Mouse (Mus musculus): Measurements from ENCODE around the gene Vmn1r215. TPM values are rescaled to one million over a fixed set of nuclear protein-coding genes. Genes with fewer than 3 reads are reported as not detected.
"Not testable (repeated sequence)": the region's sequence is repeated elsewhere in the genome, so short reads cannot be mapped to it uniquely, and the experiment has no call there.

The Vmn1r215 gene
- polyA plus RNA-seq (2015; fragmentation: Nextera tagmentation; extraction: Ambion mirVana), result not detected in 2 replicates

DNA sequence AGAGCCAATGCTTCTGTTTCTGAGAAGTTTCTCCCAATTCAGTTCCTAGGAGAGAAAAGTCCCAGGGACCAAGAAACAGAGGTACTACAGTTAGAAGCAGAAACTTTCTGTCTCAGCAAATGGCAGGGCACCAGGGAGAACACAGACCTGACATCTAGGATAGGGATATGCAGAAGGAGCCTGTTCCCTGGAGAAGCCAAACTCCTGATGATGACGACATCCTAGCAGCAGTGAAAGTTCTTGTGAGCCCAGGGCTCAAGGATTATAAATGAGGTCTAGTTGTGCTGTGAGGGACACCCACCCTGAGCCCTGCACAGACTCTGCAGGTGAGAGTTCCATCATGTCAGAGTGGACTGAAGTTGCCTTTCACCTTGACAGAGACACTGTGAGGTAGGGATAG, at the start of gene Vmn1r215:
Vmn1r215 (plus strand) TSS at position 301 of the 400 bp plus-strand sequence.
- no peaks in the 10 kb centered on the region for H3K4me1 ChIP-seq (replicated peaks)
- no peak for ATAC-seq (ENCODE audit: low FRiP score, low read depth)

DNA sequence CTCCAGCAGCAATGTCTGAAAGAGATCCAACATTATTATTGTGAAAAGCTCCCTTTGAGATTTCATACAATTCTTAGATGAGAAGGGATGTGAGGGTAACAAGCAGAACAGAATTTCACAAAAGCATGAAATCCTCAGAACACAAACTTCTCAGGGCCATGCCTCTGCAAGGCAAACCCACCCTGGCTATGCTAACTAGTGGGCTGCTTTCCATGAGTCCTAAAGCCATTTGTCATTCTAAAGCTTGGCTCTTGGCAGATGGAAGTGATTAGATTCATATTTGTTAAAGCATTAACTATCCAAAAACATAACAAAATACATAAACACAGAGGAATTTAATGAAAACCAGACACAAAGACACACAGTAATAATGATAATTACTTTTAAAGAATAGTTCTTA, 49.7 kb upstream of the Vmn1r215 start:
- ATAC-seq (ENCODE audit: low FRiP score, low read depth), result no peak
- no peak overlapping the region for H3K27ac ChIP-seq (replicated peaks)
- no peaks in the 10 kb centered on the region for H3K27me3 ChIP-seq
- H3K4me2 ChIP-seq, result no peak overlapping the region
- H3K36me3 ChIP-seq, result no peaks in the 10 kb centered on the region
- H3K4me1 ChIP-seq (replicated peaks), result no peaks in the 10 kb centered on the region
- H3K9ac ChIP-seq, result no peak overlapping the region
- no peaks in the 10 kb centered on the region for H3K9me3 ChIP-seq
- no peak overlapping the region for H3K4me3 ChIP-seq

More for the DNA sequence above, at the start of gene Vmn1r215:
- Histone ChIP-seq H3K9me3 (no peaks in the 10 kb centered on the region), H3K9ac (no peak within 1 kb of the TSS), H3K4me3 (no peak within 1 kb of the TSS), H3K4me2 (no peak within 1 kb of the TSS), H3K36me3 (no peaks in the 10 kb centered on the region), H3K27me3 (no peaks in the 10 kb centered on the region), H3K27ac (replicated peaks) (no peak within 1 kb of the TSS)
- WGBS, result 81% methylated on average over 1 of the region's 1 CpGs

DNA sequence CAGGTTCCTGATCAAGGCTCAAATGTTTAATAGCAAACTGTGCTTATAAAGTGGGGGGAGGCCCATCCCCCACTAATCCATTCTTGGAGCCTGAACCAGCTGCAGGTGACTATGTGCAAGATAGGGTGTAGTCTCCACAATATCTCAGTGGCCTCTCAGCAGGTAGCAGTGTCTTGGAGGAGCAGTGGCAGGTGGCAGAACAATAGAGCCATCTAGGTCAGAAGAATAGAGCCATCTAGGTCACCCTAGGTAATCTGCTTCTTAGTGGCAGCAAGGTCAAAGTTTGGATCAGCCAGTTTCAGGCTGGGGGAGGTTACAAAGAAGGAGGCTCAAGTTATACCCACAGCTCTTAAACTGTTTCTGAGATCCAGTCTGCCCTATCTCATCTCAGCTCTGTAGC, 43.0 kb upstream of the Vmn1r215 start:
- Histone ChIP-seq H3K9me3 (no peaks in the 10 kb centered on the region), H3K27ac (replicated peaks) (no peak overlapping the region), H3K27me3 (no peaks in the 10 kb centered on the region), H3K36me3 (no peaks in the 10 kb centered on the region), H3K4me3 (no peak overlapping the region), H3K4me2 (no peak overlapping the region), H3K4me1 (replicated peaks) (no peaks in the 10 kb centered on the region), H3K9ac (no peak overlapping the region)
- ATAC-seq (ENCODE audit: low FRiP score, low read depth), result no peak

DNA sequence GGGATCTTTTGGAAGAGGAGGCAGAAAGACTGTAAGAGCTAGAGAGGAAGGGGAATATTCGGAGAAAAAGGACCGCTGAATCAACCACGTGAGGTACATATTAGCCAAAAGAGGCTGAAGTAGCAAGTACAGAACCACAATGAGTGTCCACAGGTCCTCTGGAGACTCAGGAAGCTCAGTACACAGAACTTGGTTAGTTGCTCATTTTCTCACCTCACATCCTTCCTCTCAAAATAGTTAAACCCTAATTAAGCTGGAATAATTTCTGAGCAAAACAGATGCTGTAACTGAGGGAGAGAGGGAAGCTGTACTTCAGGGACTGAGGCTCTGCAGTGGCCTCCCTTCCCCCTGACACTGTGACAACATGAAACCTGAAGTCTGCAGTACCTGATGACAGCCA, 37.7 kb upstream of the Vmn1r215 start, which contains the start of gene Vmn1r214:
Vmn1r214 (plus strand) TSS at position 301 of the 400 bp plus-strand sequence.
- no peaks in the 10 kb centered on the region for H3K4me1 ChIP-seq (replicated peaks)
- no peak within 1 kb of the TSS for H3K9ac ChIP-seq
- WGBS, result 92% methylated on average over 3 of the region's 3 CpGs
- no peaks in the 10 kb centered on the region for H3K36me3 ChIP-seq
- H3K27me3 ChIP-seq, result no peaks in the 10 kb centered on the region
- H3K4me2 ChIP-seq, result no peak within 1 kb of the TSS
- no peak for ATAC-seq (ENCODE audit: low FRiP score, low read depth)
- no peak within 1 kb of the TSS for H3K27ac ChIP-seq (replicated peaks)
- no peak within 1 kb of the TSS for H3K4me3 ChIP-seq
- H3K9me3 ChIP-seq, result no peaks in the 10 kb centered on the region

DNA sequence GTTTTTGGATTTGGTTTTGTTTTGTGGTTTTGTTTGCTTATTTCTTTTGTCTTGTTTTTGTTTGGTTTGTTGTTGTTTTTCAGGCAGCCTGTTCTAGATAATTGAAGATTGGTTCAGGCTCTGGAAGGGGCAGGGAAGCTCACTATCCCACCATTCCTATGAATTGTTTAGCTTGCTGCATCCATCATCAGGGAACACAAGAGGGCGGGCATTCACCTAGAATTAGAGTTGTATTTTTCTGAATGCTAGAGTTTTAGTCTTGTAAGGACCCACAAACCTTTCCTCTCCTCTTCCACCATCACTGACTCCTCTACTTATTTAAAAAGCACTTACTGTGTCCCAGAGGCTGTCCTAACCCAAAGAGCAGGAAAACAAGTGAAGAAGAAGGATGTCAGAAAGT, 10.0 kb upstream of the Vmn1r215 start:
- Histone ChIP-seq H3K9ac (no peak overlapping the region), H3K27me3 (no peaks in the 10 kb centered on the region), H3K4me1 (replicated peaks) (no peaks in the 10 kb centered on the region), H3K4me3 (no peak overlapping the region), H3K27ac (replicated peaks) (no peak overlapping the region), H3K4me2 (no peak overlapping the region), H3K36me3 (no peaks in the 10 kb centered on the region), H3K9me3 (no peaks in the 10 kb centered on the region)
- ATAC-seq (ENCODE audit: low FRiP score, low read depth), result no peak
- WGBS, result 69% methylated on average over 1 of the region's 1 CpGs

DNA sequence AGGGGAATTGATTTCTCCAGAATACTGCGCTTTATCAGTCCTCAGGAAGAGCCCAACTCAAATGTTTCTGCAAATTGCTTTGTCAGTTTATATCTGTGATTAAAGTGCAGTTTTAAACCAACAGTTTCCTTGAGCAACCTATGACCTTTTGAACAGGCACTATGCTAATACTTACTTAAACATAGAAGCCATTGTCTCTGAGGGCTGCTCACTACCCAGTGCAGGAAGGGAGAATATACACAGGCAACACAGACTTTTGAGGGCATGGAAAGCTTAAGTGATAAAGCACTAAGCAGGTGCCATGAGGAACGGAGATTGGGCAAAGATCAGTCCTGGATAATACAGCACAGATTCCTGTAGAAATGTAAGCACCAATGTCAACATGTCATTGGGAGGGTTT, 1.5 kb downstream of the Vmn1r215 start:
- no peaks in the 10 kb centered on the region for H3K36me3 ChIP-seq
- H3K4me3 ChIP-seq, result no peak overlapping the region
- no peaks in the 10 kb centered on the region for H3K9me3 ChIP-seq
- no peaks in the 10 kb centered on the region for H3K27me3 ChIP-seq
- H3K9ac ChIP-seq, result no peak overlapping the region
- no peaks in the 10 kb centered on the region for H3K4me1 ChIP-seq (replicated peaks)
- no peak overlapping the region for H3K27ac ChIP-seq (replicated peaks)
- no peak for ATAC-seq (ENCODE audit: low FRiP score, low read depth)
- H3K4me2 ChIP-seq, result no peak overlapping the region
- 93% methylated on average over 2 of the region's 2 CpGs for WGBS

DNA sequence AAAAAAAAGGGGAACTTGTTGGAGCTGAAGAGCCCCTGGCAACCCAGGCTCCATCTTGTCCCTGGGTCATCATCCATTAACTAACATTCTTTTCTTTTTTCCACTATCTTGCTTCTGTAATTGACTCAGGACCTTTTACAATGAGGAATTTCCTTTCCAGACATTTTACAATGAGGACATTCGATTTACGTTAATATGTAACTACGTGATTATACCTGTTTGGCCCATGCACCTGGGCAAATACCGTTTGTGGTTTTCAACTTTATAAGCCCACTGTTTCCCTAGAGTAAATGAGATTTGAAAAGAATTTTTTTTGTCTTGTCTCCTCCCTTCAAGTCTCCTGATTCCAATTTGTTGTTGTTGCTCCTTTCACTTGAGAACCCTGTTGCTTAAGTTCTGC, 26.6 kb downstream of the Vmn1r215 start:
- H3K4me1 ChIP-seq (replicated peaks), result no peaks in the 10 kb centered on the region

DNA sequence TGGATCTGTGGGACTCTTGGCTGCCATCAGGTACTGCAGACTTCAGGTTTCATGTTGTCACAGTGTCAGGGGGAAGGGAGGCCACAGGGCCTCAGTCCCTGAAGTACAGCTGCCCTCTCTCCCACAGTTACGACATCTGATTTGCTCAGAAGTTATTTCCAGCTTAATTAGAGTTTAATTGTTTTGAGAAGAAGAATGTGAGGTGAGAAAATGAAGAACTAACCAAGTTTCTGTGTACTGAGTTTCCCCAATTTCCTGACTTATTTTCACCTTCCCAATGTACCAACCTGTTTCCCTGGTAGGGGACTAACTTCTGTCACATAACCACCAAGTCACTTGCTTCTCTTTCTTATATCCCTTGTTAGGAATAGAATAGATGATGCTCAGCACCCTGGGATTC, 50.3 kb downstream of the Vmn1r215 start, which contains the start of gene Vmn1r217:
Vmn1r217 (minus strand) TSS at position 101 of the 400 bp plus-strand sequence.
- 89% methylated on average over 1 of the region's 1 CpGs for WGBS
- H3K4me3 ChIP-seq; ATAC-seq (ENCODE audit: low FRiP score, low read depth); H3K4me1 ChIP-seq (replicated peaks); H3K27ac ChIP-seq (replicated peaks); H3K4me2 ChIP-seq; H3K27me3 ChIP-seq; H3K36me3 ChIP-seq; H3K9ac ChIP-seq; H3K9me3 ChIP-seq: not testable (repeated sequence)

More for the DNA sequence above, 26.6 kb downstream of the Vmn1r215 start:
- H3K27me3 ChIP-seq, result no peaks in the 10 kb centered on the region
- no peak for ATAC-seq (ENCODE audit: low FRiP score, low read depth)
- H3K4me3 ChIP-seq, result no peak overlapping the region
- no peak overlapping the region for H3K4me2 ChIP-seq
- H3K27ac ChIP-seq (replicated peaks), result no peak overlapping the region
- WGBS, result 92% methylated on average over 4 of the region's 4 CpGs
- no peaks in the 10 kb centered on the region for H3K9me3 ChIP-seq
- H3K9ac ChIP-seq, result no peak overlapping the region
- H3K36me3 ChIP-seq, result no peaks in the 10 kb centered on the region

DNA sequence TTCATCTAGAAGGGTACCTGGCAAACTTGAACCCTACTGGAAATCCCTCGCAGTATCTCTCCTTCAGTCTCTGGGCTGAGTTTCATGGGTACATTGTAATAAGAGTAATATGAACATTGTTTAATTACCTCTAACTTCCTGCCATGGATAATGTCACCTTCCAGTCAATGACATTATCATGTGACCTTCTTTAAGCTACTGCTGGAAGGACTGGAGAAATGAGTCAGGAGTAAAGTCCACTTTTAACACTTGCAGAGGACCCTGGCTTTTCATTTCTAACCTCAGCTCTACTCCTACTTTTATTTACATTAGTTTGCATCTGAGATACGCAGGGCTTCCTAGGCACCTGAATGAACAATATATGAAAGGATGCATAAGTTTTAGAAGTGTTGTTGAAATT, 52.8 kb downstream of the Vmn1r215 start:
- no peaks in the 10 kb centered on the region for H3K36me3 ChIP-seq
- no peaks in the 10 kb centered on the region for H3K4me1 ChIP-seq (replicated peaks)
- H3K27me3 ChIP-seq, result no peaks in the 10 kb centered on the region
- no peak overlapping the region for H3K27ac ChIP-seq (replicated peaks)
- no peak overlapping the region for H3K4me2 ChIP-seq
- H3K9me3 ChIP-seq, result no peaks in the 10 kb centered on the region
- ATAC-seq (ENCODE audit: low FRiP score, low read depth), result no peak
- no peak overlapping the region for H3K4me3 ChIP-seq
- no peak overlapping the region for H3K9ac ChIP-seq
- 94% methylated on average over 2 of the region's 2 CpGs for WGBS

Other genes with a start within 250 kb of the Vmn1r215 start
- gene Vmn1r210, start 236.7 kb upstream of the Vmn1r215 start, polyA plus RNA-seq (2015; fragmentation: Nextera tagmentation; extraction: Ambion mirVana), result not detected in 2 replicates
- not detected in 2 replicates for gene Vmn1r211, start 210.5 kb upstream of the Vmn1r215 start, polyA plus RNA-seq (2015; fragmentation: Nextera tagmentation; extraction: Ambion mirVana)
- not detected in 2 replicates for gene Vmn1r212, start 183.8 kb upstream of the Vmn1r215 start, polyA plus RNA-seq (2015; fragmentation: Nextera tagmentation; extraction: Ambion mirVana)
- not detected in 2 replicates for gene Vmn1r213, start 60.4 kb upstream of the Vmn1r215 start, polyA plus RNA-seq (2015; fragmentation: Nextera tagmentation; extraction: Ambion mirVana)
- not detected in 2 replicates for gene Vmn1r214, start 37.6 kb upstream of the Vmn1r215 start, polyA plus RNA-seq (2015; fragmentation: Nextera tagmentation; extraction: Ambion mirVana)
- not detected in 2 replicates for gene Vmn1r217, start 50.2 kb downstream of the Vmn1r215 start, polyA plus RNA-seq (2015; fragmentation: Nextera tagmentation; extraction: Ambion mirVana)
- not detected in 2 replicates for gene Vmn1r218, start 65.1 kb downstream of the Vmn1r215 start, polyA plus RNA-seq (2015; fragmentation: Nextera tagmentation; extraction: Ambion mirVana)
- not detected in 2 replicates for gene Vmn1r219, start 91.3 kb downstream of the Vmn1r215 start, polyA plus RNA-seq (2015; fragmentation: Nextera tagmentation; extraction: Ambion mirVana)
- gene Vmn1r220, start 120.0 kb downstream of the Vmn1r215 start, polyA plus RNA-seq (2015; fragmentation: Nextera tagmentation; extraction: Ambion mirVana), result not detected in 2 replicates
- gene Vmn1r221, start 146.1 kb downstream of the Vmn1r215 start, polyA plus RNA-seq (2015; fragmentation: Nextera tagmentation; extraction: Ambion mirVana), result not detected in 2 replicates
- gene Vmn1r222, start 167.9 kb downstream of the Vmn1r215 start, polyA plus RNA-seq (2015; fragmentation: Nextera tagmentation; extraction: Ambion mirVana), result not detected in 2 replicates
- gene Vmn1r223, start 179.1 kb downstream of the Vmn1r215 start, polyA plus RNA-seq (2015; fragmentation: Nextera tagmentation; extraction: Ambion mirVana), result not detected in 2 replicates

Data from hindbrain, embryonic 15.5 days (tissue).